Mouse (Mus musculus) heart, embryonic 14.5 days (tissue): ENCODE results near the gene Sirt7. TPM values are rescaled to one million over a fixed set of nuclear protein-coding genes. Genes with fewer than 3 reads are reported as not detected.
A peak's percentile ranks its signal among the peaks of the same experiment; 100 is the strongest.

ENCODE experiments used
- ATAC-seq: fragments of 200-750 bp; cut with Nextera tagmentation; 2 replicates; pipeline ENCODE4 v1.8.0; 2017; ENCODE audit warnings: low read depth, moderate TSS enrichment; ENCODE audit not compliant: insufficient number of reproducible peaks, insufficient read depth, low FRiP score
- H3K27ac ChIP-seq, 2 experiments: fragments of 200-500 bp in 1 of 2; fragments of 300-500 bp in 1 of 2; sonication (generic) in 1 of 2; replicated peaks in 1 of 2; 2 replicates each; pipeline ENCODE4 v1.5.1; 2012 to 2014; ENCODE audit warnings: low read depth in 2 of 2, low read length in 2 of 2, control low read depth in 1 of 2, mild to moderate bottlenecking in 1 of 2, mixed read lengths in 1 of 2; ENCODE audit not compliant: control insufficient read depth in 1 of 2, insufficient read depth in 1 of 2
- H3K27me3 ChIP-seq: fragments of 300-500 bp; sonication (generic); 2 replicates; pipeline ENCODE4 v1.6.1; 2014; ENCODE audit warnings: mild to moderate bottlenecking, low read length, control low read depth; ENCODE audit not compliant: control insufficient read depth, insufficient read depth
- H3K36me3 ChIP-seq: fragments of 300-500 bp; sonication (generic); 2 replicates; pipeline ENCODE4 v1.6.1; 2014; ENCODE audit warnings: mild to moderate bottlenecking, control low read depth, low read length, mixed read lengths; ENCODE audit not compliant: control insufficient read depth, insufficient read depth
- H3K4me1 ChIP-seq, 2 experiments: fragments of 200-500 bp in 1 of 2; fragments of 300-500 bp in 1 of 2; sonication (generic) in 1 of 2; 2 replicates each; pipeline ENCODE4 v1.6.1; 2012 to 2014; ENCODE audit warnings: low read length in 2 of 2, control low read depth in 1 of 2, mixed read lengths in 1 of 2; ENCODE audit not compliant: control insufficient read depth in 2 of 2, insufficient read depth in 2 of 2
- H3K4me2 ChIP-seq: fragments of 300-500 bp; sonication (generic); 2 replicates; pipeline ENCODE4 v1.6.1; 2014; ENCODE audit warnings: mild to moderate bottlenecking, low read length
- H3K4me3 ChIP-seq, 2 experiments: fragments of 200-500 bp in 1 of 2; fragments of 300-500 bp in 1 of 2; sonication (generic) in 1 of 2; 2 replicates each; pipeline ENCODE4 v1.5.1; 2012 to 2014; ENCODE audit warnings: low read length in 2 of 2, mild to moderate bottlenecking in 2 of 2, control low read depth in 1 of 2, low read depth in 1 of 2, moderate library complexity in 1 of 2; ENCODE audit not compliant: control insufficient read depth in 1 of 2, insufficient read depth in 1 of 2
- H3K9ac ChIP-seq: fragments of 300-500 bp; sonication (generic); 2 replicates; pipeline ENCODE4 v1.6.1; 2014; ENCODE audit warnings: mild to moderate bottlenecking, low read length
- H3K9me3 ChIP-seq: fragments of 300-500 bp; sonication (generic); 2 replicates; pipeline ENCODE4 v1.6.1; 2016; ENCODE audit warnings: low read length, control low read depth; ENCODE audit not compliant: control insufficient read depth
- WGBS: fragments of 180-500 bp; shearing (Covaris S2); extraction: QIAGEN DNeasy Blood & Tissue Kit; methylation state at CpG from one replicate; pipeline ENCODE4 v1.1.7; 2014; 5-methylcytosine and 5-hydroxymethylcytosine counted together
- polyA plus RNA-seq: library from polyadenylated mRNA; unstranded; fragments of >200 nt; fragmentation: Nextera tagmentation; extraction: Ambion mirVana; gene quantifications from 2 replicates; pipeline ENCODE4 v1.2.1, GENCODE M21; 2014

Sirt7 gene
- polyA plus RNA-seq, result 17.6 and 18.5 TPM in 2 replicates

DNA sequence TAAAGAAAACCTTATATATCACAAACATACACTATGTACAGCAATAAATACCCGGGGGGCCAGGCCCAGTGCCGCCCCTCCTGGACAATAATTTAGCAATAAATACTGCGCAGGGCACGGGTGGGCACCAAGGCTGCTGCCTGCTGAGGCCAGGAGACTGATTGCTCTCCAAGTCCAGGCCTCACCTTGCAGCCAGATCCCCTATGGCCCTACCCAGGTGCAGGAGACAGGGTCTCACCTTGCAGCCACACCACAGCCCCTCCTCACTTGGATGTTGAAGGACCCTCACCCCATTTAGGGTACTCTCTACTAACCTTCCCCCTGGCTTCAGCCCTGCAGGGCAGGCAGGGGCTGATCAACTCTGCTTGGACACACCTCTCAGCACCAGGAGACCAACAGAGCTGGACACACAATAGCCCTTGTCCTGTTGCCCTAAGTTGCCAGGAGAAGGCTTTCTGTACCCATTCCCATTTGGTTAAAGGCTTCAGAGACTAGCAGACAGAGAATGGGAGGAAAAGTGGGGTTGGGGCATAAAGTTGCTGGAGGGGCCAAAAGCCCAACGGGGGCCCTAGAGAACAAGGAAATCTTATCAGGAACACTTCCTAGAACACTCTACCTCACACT is at the start of gene Sirt7:
Gene Sirt7 (minus strand): TSS at position 89 of the 624 bp plus-strand sequence.
- no peak; the same call in 1 of the 2 replicates for ATAC-seq
- peaks cover 50% of the 10 kb centered on the region for H3K36me3 ChIP-seq

DNA sequence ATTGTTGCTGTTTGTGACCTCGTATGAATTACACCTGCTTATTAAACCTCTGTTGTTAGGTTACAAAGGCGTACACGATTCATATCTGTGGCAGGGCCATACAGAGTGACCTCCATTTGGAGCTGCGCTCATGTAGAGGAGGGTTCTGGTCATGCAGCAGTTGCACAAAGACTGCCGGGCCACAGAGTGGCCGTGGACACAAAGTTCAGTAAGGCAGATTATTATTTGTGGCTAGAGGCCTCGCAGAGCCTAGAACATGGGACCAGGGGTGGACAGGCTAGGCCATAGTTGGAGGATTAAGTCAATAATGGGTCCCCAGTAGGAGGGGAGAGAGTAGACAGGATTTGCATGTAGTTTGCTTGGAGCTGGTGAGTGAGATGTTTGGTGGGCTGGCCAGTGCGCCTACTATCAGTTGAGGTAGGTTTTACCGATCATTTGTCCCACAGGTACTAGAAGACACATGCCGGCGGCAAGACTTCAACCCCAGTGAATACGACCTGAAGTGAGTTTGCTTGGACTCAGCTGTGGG is 48.6 kb upstream of the Sirt7 start:
- 33% methylated on average over 12 of the region's 12 CpGs for WGBS
- H3K4me3 ChIP-seq, result peak overlapping the region; percentile 77 to 96
- no peak for ATAC-seq

More for the DNA sequence above, at the start of gene Sirt7:
- Histone ChIP-seq H3K27ac (peak within 1 kb of the TSS; percentile 28 to 76), H3K27me3 (no peaks in the 10 kb centered on the region), H3K4me2 (peak within 1 kb of the TSS; percentile 97), H3K9me3 (no peaks in the 10 kb centered on the region), H3K4me3 (peak within 1 kb of the TSS; percentile 86 to 97), H3K4me1 (peaks cover 14 to 25% of the 10 kb centered on the region in 2 experiments), H3K9ac (peak within 1 kb of the TSS; percentile 78)
- 11% methylated on average over 5 of the region's 5 CpGs for WGBS

GRCm38 (mm10) chr11:120672687-120673593 is 47.9 kb upstream of the Sirt7 start, which contains the start of gene Aspscr1:
TSS of gene Aspscr1 (plus strand) at chr11:120672973.
- Histone ChIP-seq H3K27me3 (no peaks in the 10 kb centered on the region), H3K4me3 (peak within 1 kb of the TSS; percentile 77 to 96), H3K4me2 (peak within 1 kb of the TSS; percentile 96), H3K27ac (peak within 1 kb of the TSS; percentile 84 to 91), H3K9ac (peak within 1 kb of the TSS; percentile 88), H3K9me3 (no peaks in the 10 kb centered on the region), H3K4me1 (peaks cover 5% of the 10 kb centered on the region in 2 experiments), H3K36me3 (peaks cover 11% of the 10 kb centered on the region; the same call in 1 of the 2 replicates)
- peak; percentile 97 for ATAC-seq
- WGBS, result 1% methylated on average over 64 of the region's 83 CpGs

More for the DNA sequence above, 48.6 kb upstream of the Sirt7 start:
- peak overlapping the region; percentile 84 to 91 for H3K27ac ChIP-seq
- no peaks in the 10 kb centered on the region for H3K9me3 ChIP-seq
- no peaks in the 10 kb centered on the region for H3K27me3 ChIP-seq
- H3K4me1 ChIP-seq, result peaks cover 5% of the 10 kb centered on the region in 2 experiments
- peak overlapping the region; percentile 96 for H3K4me2 ChIP-seq
- peaks cover 18% of the 10 kb centered on the region for H3K36me3 ChIP-seq
- H3K9ac ChIP-seq, result peak overlapping the region; percentile 88

- no peak overlapping the region for H3K27ac ChIP-seq
- H3K9me3 ChIP-seq, result no peaks in the 10 kb centered on the region
- peak; percentile 31; the same call in 1 of the 2 replicates for ATAC-seq
- H3K36me3 ChIP-seq, result no peaks in the 10 kb centered on the region
- no peak overlapping the region for H3K4me2 ChIP-seq
- no peak overlapping the region for H3K4me3 ChIP-seq
- H3K9ac ChIP-seq, result 0 out of 2 replicates have a peak overlapping the region, but pooled peaks have one; percentile 11
- peaks cover 19% of the 10 kb centered on the region for H3K27me3 ChIP-seq
- H3K4me1 ChIP-seq, result peaks cover 9 to 14% of the 10 kb centered on the region in 2 experiments
- WGBS, result 7% methylated on average over 3 of the region's 3 CpGs
Observed at GRCm38 (mm10) chr11:120666617-120667016, 41.6 kb upstream of the Sirt7 start.

- Histone ChIP-seq H3K27me3 (peaks cover 31% of the 10 kb centered on the region), H3K27ac (no peak overlapping the region), H3K4me1 (peaks cover 9 to 23% of the 10 kb centered on the region in 2 experiments), H3K36me3 (no peaks in the 10 kb centered on the region), H3K9me3 (no peaks in the 10 kb centered on the region), H3K4me3 (no peak overlapping the region), H3K9ac (no peak overlapping the region), H3K4me2 (no peak overlapping the region)
- WGBS, result 76% methylated on average over 3 of the region's 3 CpGs
- ATAC-seq, result no peak
Observed at GRCm38 (mm10) chr11:120665406-120665805, 40.4 kb upstream of the Sirt7 start.

DNA sequence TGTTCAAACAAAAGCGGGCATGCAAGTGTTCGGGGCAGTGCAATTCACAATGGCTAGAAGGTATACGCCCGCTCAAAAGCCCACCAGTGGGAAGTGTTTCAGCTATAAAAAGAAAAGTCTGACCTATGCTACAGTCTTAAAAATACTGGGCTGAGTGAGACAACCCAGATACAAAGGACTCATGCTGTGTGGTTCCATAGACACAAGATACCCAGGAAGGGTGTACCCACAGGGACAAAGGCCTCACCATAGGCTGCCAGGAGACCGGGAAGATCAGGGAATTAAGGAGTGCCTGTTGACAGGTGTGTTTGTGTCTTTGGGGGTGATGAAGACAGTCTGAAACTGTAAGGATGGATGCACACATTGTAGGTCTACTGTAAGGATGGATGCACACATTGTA is 38.7 kb upstream of the Sirt7 start:
- H3K27ac ChIP-seq, result no peak overlapping the region
- no peaks in the 10 kb centered on the region for H3K9me3 ChIP-seq
- H3K4me2 ChIP-seq, result no peak overlapping the region
- H3K4me3 ChIP-seq, result no peak overlapping the region
- no peaks in the 10 kb centered on the region for H3K36me3 ChIP-seq
- peaks cover 48% of the 10 kb centered on the region for H3K27me3 ChIP-seq
- no peak for ATAC-seq
- H3K4me1 ChIP-seq, result peaks cover 16 to 36% of the 10 kb centered on the region in 2 experiments
- WGBS, result 92% methylated on average over 5 of the region's 5 CpGs
- no peak overlapping the region for H3K9ac ChIP-seq

DNA sequence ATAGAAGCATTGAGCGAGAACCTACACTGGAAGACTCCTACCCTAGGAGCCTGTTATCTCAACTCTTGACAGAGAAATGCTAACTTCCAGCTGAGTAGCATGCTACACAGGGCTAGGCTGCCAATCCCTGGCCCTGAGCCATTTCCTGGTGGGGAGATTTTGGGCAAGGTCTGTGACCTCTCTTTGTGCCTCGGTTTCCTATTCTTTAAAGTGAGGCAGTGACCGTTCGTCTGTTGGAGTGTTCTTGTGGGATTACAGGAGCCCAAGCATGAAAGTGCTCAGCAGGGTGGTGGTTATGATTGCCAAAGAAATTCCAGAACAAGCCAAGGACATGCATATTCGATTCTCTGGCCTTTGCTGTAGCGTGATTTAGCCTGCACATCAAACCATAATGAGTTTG is 37.7 kb upstream of the Sirt7 start:
- Histone ChIP-seq H3K27ac (no peak overlapping the region), H3K4me1 (peaks cover 16 to 36% of the 10 kb centered on the region in 2 experiments), H3K36me3 (no peaks in the 10 kb centered on the region), H3K9me3 (no peaks in the 10 kb centered on the region), H3K27me3 (peaks cover 57% of the 10 kb centered on the region), H3K9ac (no peak overlapping the region), H3K4me2 (no peak overlapping the region), H3K4me3 (no peak overlapping the region)
- WGBS, result 50% methylated on average over 6 of the region's 6 CpGs
- no peak for ATAC-seq
